Mouse (Mus musculus) midbrain, postnatal 0 days (tissue): Measurements from ENCODE around the gene Rpl19. TPM values are rescaled to one million over a fixed set of nuclear protein-coding genes. Genes with fewer than 3 reads are reported as not detected.

ENCODE experiments used
- ATAC-seq: fragments of 200-750 bp; cut with Nextera tagmentation; 2 replicates; pipeline ENCODE4 v1.8.0; 2017; ENCODE audit warnings: moderate number of reproducible peaks, mild to moderate bottlenecking, moderate TSS enrichment, moderate library complexity; ENCODE audit not compliant: low FRiP score
- DNase-seq: peaks from one replicate; pipeline ENCODE4 v3.0.0-alpha.2; 2015; ENCODE audit warnings: low spot score
- H3K27ac ChIP-seq: fragments of 300-500 bp; sonication (generic); 2 replicates; pipeline ENCODE4 v1.5.1; 2014; ENCODE audit warnings: low read depth, mild to moderate bottlenecking, low read length, mixed read lengths
- H3K27me3 ChIP-seq: fragments of 300-500 bp; sonication (generic); 2 replicates; pipeline ENCODE4 v1.6.1; 2014; ENCODE audit warnings: low read length, control low read depth, mixed read lengths; ENCODE audit not compliant: insufficient read depth
- H3K36me3 ChIP-seq: fragments of 300-500 bp; sonication (generic); 2 replicates; pipeline ENCODE4 v1.6.1; 2014; ENCODE audit warnings: low read length, control low read depth, mixed read lengths; ENCODE audit not compliant: insufficient read depth
- H3K4me1 ChIP-seq: fragments of 300-500 bp; sonication (generic); 2 replicates; pipeline ENCODE4 v1.6.1; 2014; ENCODE audit warnings: mild to moderate bottlenecking, control low read depth, antibody characterized with exemption, low read length, mixed read lengths; ENCODE audit not compliant: insufficient read depth
- H3K4me2 ChIP-seq: fragments of 300-500 bp; sonication (generic); 2 replicates; pipeline ENCODE4 v1.6.1; 2014; ENCODE audit warnings: low read depth, mild to moderate bottlenecking, low read length, mixed read lengths; ENCODE audit not compliant: poor library complexity, severe bottlenecking
- H3K4me3 ChIP-seq: fragments of 300-500 bp; sonication (generic); 2 replicates; pipeline ENCODE4 v1.5.1; 2014; ENCODE audit warnings: low read depth, mild to moderate bottlenecking, low read length, moderate library complexity
- H3K9ac ChIP-seq: fragments of 300-500 bp; sonication (generic); replicated peaks from 2 replicates; pipeline ENCODE4 v1.6.1; 2014; ENCODE audit warnings: mild to moderate bottlenecking, low read length, moderate library complexity, mixed read lengths; ENCODE audit not compliant: poor library complexity, severe bottlenecking
- H3K9me3 ChIP-seq: fragments of 300-500 bp; sonication (generic); 2 replicates; pipeline ENCODE4 v1.6.1; 2016; ENCODE audit warnings: low read length, control low read depth
- CTCF ChIP-seq: IDR thresholded peaks from 2 replicates; pipeline ENCODE4 v1.5.1; 2016; ENCODE audit warnings: antibody characterized with exemption, mild to moderate bottlenecking
- WGBS: fragments of 180-500 bp; shearing (Covaris S2); extraction: QIAGEN DNeasy Blood & Tissue Kit; methylation state at CpG from one replicate; pipeline ENCODE4 v1.1.7; 2014; 5-methylcytosine and 5-hydroxymethylcytosine counted together
- polyA plus RNA-seq: library from polyadenylated mRNA; unstranded; fragments of >200 nt; fragmentation: Nextera tagmentation; extraction: Ambion mirVana; gene quantifications from 2 replicates; pipeline ENCODE4 v1.2.1, GENCODE M21; 2015
- total RNA-seq: library from RNA; depleted of rRNA; stranded (reverse); fragments of >200 nt; gene quantifications from 2 replicates; pipeline ENCODE4 v1.2.3, GENCODE M21; 2014

Rpl19 gene
- total and polyA plus RNA-seq, 2 experiments from 2014 or later = 591 to 686 TPM

DNA sequence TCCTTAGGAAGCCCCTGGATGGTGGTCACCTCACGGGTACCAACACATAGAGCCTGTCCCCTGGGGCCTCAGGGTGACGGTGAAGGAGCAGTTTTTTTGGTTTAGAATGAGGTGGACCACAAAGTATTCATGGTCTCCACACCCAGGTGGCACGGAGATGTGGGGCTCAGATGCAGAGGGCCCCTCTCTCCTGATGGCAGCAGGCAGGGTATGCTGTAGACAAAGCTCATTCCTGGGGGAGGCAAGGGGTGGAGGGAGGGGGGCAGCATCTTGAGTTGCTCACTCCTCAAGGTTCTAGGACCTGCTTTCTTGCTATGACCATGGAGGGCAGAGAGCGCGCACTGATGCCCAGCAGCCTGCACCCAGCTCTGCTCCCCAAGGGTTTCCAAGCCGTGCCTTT lies 24.5 kb upstream of the Rpl19 start:
- Histone ChIP-seq H3K4me3 (no peak overlapping the region), H3K4me1 (no peaks in the 10 kb centered on the region), H3K36me3 (peaks cover 25% of the 10 kb centered on the region), H3K27ac (no peak overlapping the region), H3K27me3 (no peaks in the 10 kb centered on the region), H3K9ac (no peak overlapping the region), H3K4me2 (no peak overlapping the region), H3K9me3 (no peaks in the 10 kb centered on the region)
- no peak for TF ChIP-seq CTCF
- 68% methylated on average over 6 of the region's 6 CpGs for WGBS
- DNase-seq = no peak
- ATAC-seq = no peak

DNA sequence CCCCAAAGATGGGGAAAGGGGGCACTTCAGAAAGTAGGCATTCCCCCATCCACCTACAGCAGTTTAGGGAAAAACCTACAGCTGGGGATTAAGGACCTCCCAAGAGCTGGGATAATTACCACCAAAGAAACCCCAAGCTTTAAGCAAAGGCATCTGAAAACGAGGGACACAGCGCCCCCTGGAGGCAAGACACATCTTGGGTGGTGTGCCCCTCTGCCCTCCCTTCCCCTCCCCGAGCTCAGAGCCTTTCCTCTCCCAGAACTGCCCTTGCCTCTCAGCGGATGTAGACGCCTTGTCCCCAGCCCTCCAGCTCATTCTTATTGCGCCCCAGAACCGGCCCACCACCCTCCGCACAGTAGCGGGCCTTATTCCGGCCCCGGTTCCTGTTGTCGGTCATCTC lies 23.9 kb upstream of the Rpl19 start:
- DNase-seq (peak; percentile 78), ATAC-seq (no peak)
- Histone ChIP-seq H3K9me3 (no peaks in the 10 kb centered on the region), H3K27ac (no peak overlapping the region), H3K4me1 (no peaks in the 10 kb centered on the region), H3K4me2 (no peak overlapping the region), H3K9ac (no peak overlapping the region), H3K4me3 (no peak overlapping the region), H3K27me3 (no peaks in the 10 kb centered on the region), H3K36me3 (peaks cover 30% of the 10 kb centered on the region)
- TF ChIP-seq CTCF = peak; percentile 80
- 25% methylated on average over 12 of the region's 12 CpGs for WGBS

DNA sequence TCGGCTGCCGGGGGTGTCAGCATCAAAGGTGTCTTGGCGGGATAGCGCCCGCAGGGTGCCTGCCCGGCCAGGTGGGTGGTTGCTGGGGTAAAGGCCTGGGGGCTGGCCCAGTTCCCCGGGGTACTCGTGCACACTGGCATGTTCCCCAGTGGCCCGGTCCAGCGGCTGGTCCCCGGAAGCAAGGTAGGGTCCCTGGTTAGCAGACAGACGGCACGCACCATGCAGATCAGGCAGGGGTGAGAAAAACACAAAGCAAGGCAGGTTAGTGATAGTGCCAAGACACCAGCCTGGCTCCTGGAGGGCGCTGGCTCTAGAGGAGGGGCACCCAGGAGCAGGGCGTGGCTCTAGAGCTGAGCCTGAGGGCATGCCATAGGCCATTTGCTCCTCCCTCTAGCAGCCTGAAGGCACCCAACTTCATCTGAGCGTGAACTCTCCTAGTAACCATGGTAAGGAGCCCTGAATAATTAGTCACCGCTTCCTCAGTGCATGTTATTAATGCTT lies 23.3 kb upstream of the Rpl19 start:
- no peak for TF ChIP-seq CTCF
- WGBS = 47% methylated on average over 17 of the region's 17 CpGs
- Histone ChIP-seq H3K36me3 (peaks cover 32% of the 10 kb centered on the region), H3K27me3 (no peaks in the 10 kb centered on the region), H3K27ac (no peak overlapping the region), H3K4me2 (no peak overlapping the region), H3K9ac (no peak overlapping the region), H3K4me3 (no peak overlapping the region), H3K9me3 (no peaks in the 10 kb centered on the region), H3K4me1 (no peaks in the 10 kb centered on the region)
- ATAC-seq (no peak), DNase-seq (no peak)

- Histone ChIP-seq H3K27me3 (no peaks in the 10 kb centered on the region), H3K27ac (0 out of 2 replicates have a peak overlapping the region, but pooled peaks have one; percentile 12), H3K9ac (no peak overlapping the region), H3K4me2 (no peak overlapping the region), H3K36me3 (peaks cover 37% of the 10 kb centered on the region), H3K4me1 (no peaks in the 10 kb centered on the region), H3K9me3 (no peaks in the 10 kb centered on the region), H3K4me3 (no peak overlapping the region)
- no peak for DNase-seq
- no peak for TF ChIP-seq CTCF
- no peak for ATAC-seq
- WGBS = 69% methylated on average over 8 of the region's 8 CpGs
Observed at GRCm38 (mm10) chr11:98004161-98004560, 22.3 kb upstream of the Rpl19 start.

DNA sequence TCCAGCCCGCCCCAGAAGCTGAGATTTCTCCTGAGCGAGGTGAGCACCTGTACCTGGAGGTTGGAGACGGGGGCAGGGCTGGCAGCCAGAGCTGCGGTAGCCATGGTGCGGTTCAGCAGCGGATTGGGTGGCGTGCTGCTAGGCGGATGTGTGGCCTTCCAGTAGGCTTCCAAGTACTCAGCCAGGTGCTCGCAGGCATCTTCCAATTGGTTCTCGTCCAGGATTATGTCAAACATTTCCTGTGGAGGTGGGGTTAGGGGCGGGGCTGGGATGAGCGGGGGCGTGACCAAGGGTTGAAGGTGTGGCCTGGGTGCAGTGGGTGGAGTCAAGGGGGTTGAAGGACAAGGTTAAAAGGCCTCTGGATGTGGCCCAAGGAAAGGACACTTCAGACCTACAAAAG lies 21.4 kb upstream of the Rpl19 start:
- DNase-seq = no peak
- H3K27me3 ChIP-seq = no peaks in the 10 kb centered on the region
- WGBS = 56% methylated on average over 13 of the region's 13 CpGs
- TF ChIP-seq CTCF = no peak
- H3K4me1 ChIP-seq = no peaks in the 10 kb centered on the region
- no peak overlapping the region for H3K4me3 ChIP-seq
- no peak overlapping the region for H3K27ac ChIP-seq
- H3K36me3 ChIP-seq = peaks cover 46% of the 10 kb centered on the region
- H3K9ac ChIP-seq = no peak overlapping the region
- no peak for ATAC-seq
- H3K9me3 ChIP-seq = no peaks in the 10 kb centered on the region
- H3K4me2 ChIP-seq = no peak overlapping the region

- Histone ChIP-seq H3K27ac (no peak overlapping the region), H3K4me3 (no peak overlapping the region), H3K4me2 (no peak overlapping the region), H3K36me3 (peaks cover 52% of the 10 kb centered on the region), H3K9ac (no peak overlapping the region), H3K4me1 (no peaks in the 10 kb centered on the region), H3K27me3 (no peaks in the 10 kb centered on the region), H3K9me3 (no peaks in the 10 kb centered on the region)
- TF ChIP-seq CTCF = no peak
- no peak for ATAC-seq
- no peak for DNase-seq
- 81% methylated on average over 10 of the region's 10 CpGs for WGBS
Observed at GRCm38 (mm10) chr11:98005686-98006085, 20.8 kb upstream of the Rpl19 start.
